Mouse (Mus musculus) E14TG2a.4 (cell line): ENCODE results near the gene Ttc19.
"Not testable (repeated sequence)": the region's sequence is repeated elsewhere in the genome, so short reads cannot be mapped to it uniquely, and the experiment has no call there.

ENCODE experiments used
- H3K27me3 ChIP-seq: 2 replicates; pipeline ENCODE4 v1.6.1; 2014; ENCODE audit warnings: low read length, control low read depth; ENCODE audit not compliant: insufficient read depth
- H3K36me3 ChIP-seq: 2 replicates; pipeline ENCODE4 v1.6.1; 2014; ENCODE audit warnings: low read length, control low read depth; ENCODE audit not compliant: insufficient read depth
- H3K4me1 ChIP-seq: replicated peaks from 2 replicates; pipeline ENCODE4 v1.6.1; 2014; ENCODE audit warnings: low read depth, low read length, control low read depth
- H3K4me3 ChIP-seq: replicated peaks from 2 replicates; pipeline ENCODE4 v1.5.1; 2014; ENCODE audit warnings: mild to moderate bottlenecking, low read length
- H3K9me3 ChIP-seq: 2 replicates; pipeline ENCODE4 v1.6.1; 2014; ENCODE audit warnings: low read length, control low read depth
- CTCF ChIP-seq: conservative IDR thresholded peaks from 2 replicates; pipeline ENCODE4 v1.5.1; 2014; ENCODE audit warnings: low read length
- NANOG ChIP-seq: IDR thresholded peaks from 2 replicates; pipeline ENCODE4 v1.6.1; 2014; ENCODE audit warnings: borderline replicate concordance, low read length, mixed read lengths
- POU5F1 ChIP-seq: IDR thresholded peaks from 2 replicates; pipeline ENCODE4 v1.6.1; 2014; ENCODE audit warnings: low read length, borderline replicate concordance

The Ttc19 gene

GRCm38 (mm10) chr11:62270851-62271250 is 10.4 kb upstream of the Ttc19 start:
- no peak overlapping the region for H3K4me3 ChIP-seq
- H3K4me1 ChIP-seq, result peaks cover 37% of the 10 kb centered on the region
- no peaks in the 10 kb centered on the region for H3K27me3 ChIP-seq
- TF ChIP-seq POU5F1 (no peak), NANOG (no peak), CTCF (no peak)
- H3K36me3 ChIP-seq, result peaks cover 63% of the 10 kb centered on the region
- H3K9me3 ChIP-seq, result no peaks in the 10 kb centered on the region

- H3K4me1 ChIP-seq, result peaks cover 31% of the 10 kb centered on the region
- H3K9me3 ChIP-seq, result no peaks in the 10 kb centered on the region
- peaks cover 15% of the 10 kb centered on the region for H3K36me3 ChIP-seq
- no peak overlapping the region for H3K4me3 ChIP-seq
- TF ChIP-seq POU5F1, result no peak
- TF ChIP-seq NANOG, result no peak
- TF ChIP-seq CTCF, result no peak
- no peaks in the 10 kb centered on the region for H3K27me3 ChIP-seq
These were observed 4.2 kb upstream of the Ttc19 start for GRCm38 (mm10) chr11:62277086-62277485.

- H3K27me3 ChIP-seq, result no peaks in the 10 kb centered on the region
- H3K4me3 ChIP-seq, result no peak overlapping the region
- TF ChIP-seq POU5F1 (no peak), CTCF (peak; percentile 82), NANOG (no peak)
- no peaks in the 10 kb centered on the region for H3K9me3 ChIP-seq
- H3K4me1 ChIP-seq, result peaks cover 40% of the 10 kb centered on the region
- peaks cover 14% of the 10 kb centered on the region for H3K36me3 ChIP-seq
These were observed 3.2 kb upstream of the Ttc19 start for GRCm38 (mm10) chr11:62278027-62278426.

DNA sequence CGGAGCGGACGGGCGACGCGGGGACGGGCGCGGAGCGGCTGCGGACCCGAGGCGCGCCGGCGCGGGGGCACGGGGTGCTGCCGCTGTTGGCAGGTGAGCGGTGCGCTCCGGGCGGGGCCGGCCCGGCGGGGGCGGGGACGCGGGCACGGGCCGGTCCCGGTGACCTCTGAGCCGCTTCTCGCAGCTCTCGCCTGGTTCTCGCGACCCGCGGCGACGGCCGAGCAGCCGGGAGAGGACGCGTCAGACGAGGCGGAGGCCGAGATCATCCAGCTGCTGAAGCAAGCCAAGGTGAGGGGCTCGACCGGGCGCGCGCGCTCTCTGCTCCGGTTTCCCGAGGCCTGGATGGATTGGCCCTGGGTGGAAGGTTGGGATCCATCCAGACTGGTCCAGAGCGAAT is 326 bp downstream of the Ttc19 start:
- no peaks in the 10 kb centered on the region for H3K9me3 ChIP-seq
- peaks cover 38% of the 10 kb centered on the region for H3K4me1 ChIP-seq
- no peaks in the 10 kb centered on the region for H3K27me3 ChIP-seq
- H3K4me3 ChIP-seq, result peak overlapping the region; percentile 88
- peaks cover 40% of the 10 kb centered on the region for H3K36me3 ChIP-seq
- TF ChIP-seq POU5F1 (no peak), CTCF (no peak), NANOG (no peak)

DNA sequence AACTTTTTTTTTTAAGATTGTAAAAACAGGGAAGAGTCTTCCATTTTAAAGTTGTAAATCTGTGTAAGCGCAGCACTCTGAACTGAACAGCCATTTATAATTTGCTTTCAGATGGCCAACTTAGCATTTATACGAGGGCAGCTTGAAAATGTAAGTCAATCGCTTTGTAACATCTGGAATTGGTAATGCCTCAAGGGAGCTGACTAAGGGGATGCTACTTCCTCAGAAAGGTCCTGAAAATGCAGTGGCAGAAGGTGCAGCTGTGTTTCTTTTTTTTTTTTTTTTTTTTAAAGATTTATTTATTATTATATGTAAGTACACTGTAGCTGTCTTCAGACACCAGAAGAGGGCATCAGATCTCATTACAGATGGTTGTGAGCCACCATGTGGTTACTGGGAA is 2.7 kb downstream of the Ttc19 start:
- not testable (repeated sequence) for H3K4me3 ChIP-seq, H3K9me3 ChIP-seq, H3K27me3 ChIP-seq
- Histone ChIP-seq H3K4me1 (peaks cover 24% of the 10 kb centered on the region), H3K36me3 (peaks cover 62% of the 10 kb centered on the region)

DNA sequence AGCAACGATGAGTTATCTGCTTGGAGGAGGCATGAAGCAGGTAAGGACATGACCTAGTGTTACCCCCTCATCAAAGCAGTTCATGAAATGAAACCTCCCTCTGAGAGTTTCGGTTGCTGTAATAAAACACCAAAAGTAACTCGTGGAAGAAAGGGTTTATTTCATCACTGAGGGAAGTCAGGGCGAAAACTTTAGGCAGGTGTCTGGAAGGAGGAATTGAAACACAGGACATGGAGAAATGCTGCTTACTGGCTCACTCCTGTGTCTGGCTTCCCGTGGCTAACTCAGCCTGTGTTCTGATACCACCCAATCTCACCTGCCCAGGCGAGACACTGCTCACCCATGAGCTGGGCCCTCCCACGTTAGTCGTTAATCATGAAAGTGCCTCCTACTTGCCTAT is 3.7 kb downstream of the Ttc19 start:
- H3K27me3 ChIP-seq, result no peaks in the 10 kb centered on the region
- H3K9me3 ChIP-seq, result no peaks in the 10 kb centered on the region
- no peak overlapping the region for H3K4me3 ChIP-seq
- H3K4me1 ChIP-seq, result peaks cover 17% of the 10 kb centered on the region
- H3K36me3 ChIP-seq, result peaks cover 71% of the 10 kb centered on the region
- TF ChIP-seq POU5F1, result no peak
- no peak for TF ChIP-seq CTCF

- no peak overlapping the region for H3K4me3 ChIP-seq
- H3K27me3 ChIP-seq, result no peaks in the 10 kb centered on the region
- H3K9me3 ChIP-seq, result no peaks in the 10 kb centered on the region
- H3K4me1 ChIP-seq, result peaks cover 3% of the 10 kb centered on the region; the same call in 1 of the 2 replicates
- TF ChIP-seq CTCF, result no peak
- no peak for TF ChIP-seq NANOG
- no peak for TF ChIP-seq POU5F1
- H3K36me3 ChIP-seq, result peaks cover 95% of the 10 kb centered on the region
These were observed 6.4 kb downstream of the Ttc19 start for GRCm38 (mm10) chr11:62287700-62288099.

DNA sequence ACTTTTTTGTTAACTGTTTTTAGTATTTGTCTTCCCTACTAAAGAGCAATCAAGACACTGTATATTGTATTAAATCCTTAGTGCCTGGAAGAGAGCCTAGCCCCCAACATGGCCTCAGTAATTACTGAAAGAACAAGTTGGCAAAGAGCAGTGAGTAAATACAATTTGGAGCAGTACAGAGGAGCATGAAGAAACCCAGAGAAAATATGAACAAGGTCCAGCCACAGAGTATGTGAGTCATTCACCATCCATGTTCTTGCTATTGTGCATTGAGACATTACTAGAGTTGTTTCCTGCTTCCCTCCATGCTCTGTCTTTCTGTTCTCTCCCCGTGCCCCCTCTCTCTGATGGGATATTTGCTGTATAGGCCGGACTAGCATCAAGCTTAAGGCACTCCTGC is 12.8 kb downstream of the Ttc19 start:
- Histone ChIP-seq H3K27me3 (no peaks in the 10 kb centered on the region), H3K4me1 (peaks cover 14% of the 10 kb centered on the region), H3K9me3 (no peaks in the 10 kb centered on the region), H3K4me3 (no peak overlapping the region), H3K36me3 (peaks cover 85% of the 10 kb centered on the region)
- TF ChIP-seq POU5F1, result no peak
- TF ChIP-seq CTCF, result no peak
- no peak for TF ChIP-seq NANOG

GRCm38 (mm10) chr11:62298883-62299282 is 17.6 kb downstream of the Ttc19 start:
- no peak overlapping the region for H3K4me3 ChIP-seq
- peaks cover 58% of the 10 kb centered on the region for H3K36me3 ChIP-seq
- H3K4me1 ChIP-seq, result peaks cover 19% of the 10 kb centered on the region
- H3K27me3 ChIP-seq, result no peaks in the 10 kb centered on the region
- TF ChIP-seq POU5F1, result no peak
- no peak for TF ChIP-seq NANOG
- no peak for TF ChIP-seq CTCF
- no peaks in the 10 kb centered on the region for H3K9me3 ChIP-seq

GRCm38 (mm10) chr11:62305866-62306265 is 24.6 kb downstream of the Ttc19 start:
- H3K4me3 ChIP-seq, result no peak overlapping the region
- no peaks in the 10 kb centered on the region for H3K27me3 ChIP-seq
- peaks cover 2% of the 10 kb centered on the region; the same call in 1 of the 2 replicates for H3K4me1 ChIP-seq
- TF ChIP-seq NANOG, result no peak
- TF ChIP-seq CTCF, result no peak
- TF ChIP-seq POU5F1, result no peak
- H3K9me3 ChIP-seq, result no peaks in the 10 kb centered on the region
- peaks cover 71% of the 10 kb centered on the region for H3K36me3 ChIP-seq
